Mouse (Mus musculus) CH12.LX (cell line): Measurements from ENCODE around the gene Adh6b.

Source experiments
- EP300 ChIP-seq: IDR thresholded peaks from 2 replicates; pipeline ENCODE4 v1.6.1; 2011; ENCODE audit warnings: low read length, improper control_type of control experiment
- NRF1 ChIP-seq: IDR thresholded peaks from 2 replicates; pipeline ENCODE4 v1.6.1; 2014; ENCODE audit warnings: low read depth, mild to moderate bottlenecking, inconsistent platforms, low read length, improper control_type of control experiment, moderate library complexity
- POLR2A ChIP-seq: IDR thresholded peaks from 2 replicates; pipeline ENCODE4 v1.6.1; 2011; ENCODE audit warnings: low read depth, mild to moderate bottlenecking, improper control_type of control experiment, low read length
- RAD21 ChIP-seq: IDR thresholded peaks from 2 replicates; pipeline ENCODE4 v1.6.1; 2011; ENCODE audit warnings: low read depth, mild to moderate bottlenecking, low read length, improper control_type of control experiment, moderate library complexity
- USF1 ChIP-seq: IDR thresholded peaks from 2 replicates; pipeline ENCODE4 v1.6.1; 2014; ENCODE audit warnings: low read depth, mild to moderate bottlenecking, inconsistent platforms, low read length, improper control_type of control experiment
- ZNF384 ChIP-seq: IDR thresholded peaks from 2 replicates; pipeline ENCODE4 v1.6.1; 2012; ENCODE audit warnings: low read depth, low read length, improper control_type of control experiment, inconsistent platforms

DNA sequence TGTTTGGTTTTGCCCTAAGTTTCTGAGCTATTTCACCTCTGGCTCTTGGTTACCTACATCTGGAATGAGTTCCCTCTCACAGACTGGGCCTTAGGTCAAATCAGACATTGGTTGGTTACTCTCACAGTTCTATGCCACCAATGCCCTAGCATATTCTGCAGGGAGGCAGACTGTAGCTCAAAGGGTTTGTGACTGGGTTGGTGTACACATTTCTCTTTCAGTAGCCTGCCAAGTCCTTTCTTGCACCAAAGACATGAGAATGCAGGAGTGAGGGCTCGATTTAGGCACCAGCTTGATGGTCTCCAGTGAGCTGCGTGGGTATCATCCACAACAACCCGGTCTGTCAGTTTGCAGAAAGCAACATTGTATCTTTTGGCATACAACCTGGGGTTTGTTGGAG is 63.3 kb downstream of the Adh6b start:
- TF ChIP-seq USF1 = no peak
- no peak for TF ChIP-seq POLR2A
- no peak for TF ChIP-seq ZNF384
- TF ChIP-seq RAD21 = no peak
- no peak for TF ChIP-seq EP300
- no peak for TF ChIP-seq NRF1
